Mouse (Mus musculus): ENCODE results near the gene Zpr1.
A peak's percentile ranks its signal among the peaks of the same experiment; 100 is the strongest.

Gene Zpr1

DNA sequence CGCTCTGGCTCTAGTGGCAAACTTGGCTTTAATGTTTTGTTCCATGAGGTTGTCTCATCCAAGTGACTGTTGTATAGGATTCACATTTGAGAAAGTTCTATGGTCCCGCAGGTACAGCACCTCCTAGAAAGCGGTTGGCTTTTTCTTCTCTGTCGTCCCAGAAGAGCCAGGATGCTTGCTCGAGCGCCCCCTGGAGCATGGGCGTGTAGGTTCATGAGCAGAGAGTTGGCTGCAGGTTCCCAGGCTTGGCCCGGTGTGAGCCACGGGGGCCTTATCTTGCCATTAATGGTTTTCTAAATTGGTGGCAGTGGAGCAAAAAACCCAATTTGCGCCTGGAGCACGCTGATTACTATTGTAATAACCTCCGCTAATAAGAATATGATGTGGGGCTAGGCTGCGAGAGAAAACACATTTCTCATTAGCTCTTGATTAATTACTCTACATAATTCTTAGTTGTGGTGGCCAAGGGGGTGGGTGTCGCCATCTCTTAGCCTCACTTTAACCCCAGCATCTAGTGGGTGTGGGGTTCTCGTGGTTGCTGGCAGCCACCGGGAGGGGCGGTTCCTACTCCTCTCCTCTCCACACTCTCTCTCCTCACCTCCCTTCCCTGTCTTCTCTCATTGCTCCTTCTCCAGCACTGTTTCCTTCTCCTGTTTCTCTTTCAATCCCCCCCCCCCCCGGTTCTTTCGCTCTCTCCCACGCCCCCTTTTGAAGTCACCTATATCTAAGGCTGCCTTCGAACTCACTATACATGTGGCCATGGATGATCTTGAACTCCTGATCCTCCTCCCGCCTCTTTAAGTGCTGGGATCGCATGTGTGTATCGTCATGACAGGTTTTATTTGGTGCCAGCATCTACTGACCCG is 55.1 kb downstream of the Zpr1 start:
- no peak for ATAC-seq (ENCODE audit: insufficient number of reproducible peaks, low FRiP score, low TSS enrichment)

DNA sequence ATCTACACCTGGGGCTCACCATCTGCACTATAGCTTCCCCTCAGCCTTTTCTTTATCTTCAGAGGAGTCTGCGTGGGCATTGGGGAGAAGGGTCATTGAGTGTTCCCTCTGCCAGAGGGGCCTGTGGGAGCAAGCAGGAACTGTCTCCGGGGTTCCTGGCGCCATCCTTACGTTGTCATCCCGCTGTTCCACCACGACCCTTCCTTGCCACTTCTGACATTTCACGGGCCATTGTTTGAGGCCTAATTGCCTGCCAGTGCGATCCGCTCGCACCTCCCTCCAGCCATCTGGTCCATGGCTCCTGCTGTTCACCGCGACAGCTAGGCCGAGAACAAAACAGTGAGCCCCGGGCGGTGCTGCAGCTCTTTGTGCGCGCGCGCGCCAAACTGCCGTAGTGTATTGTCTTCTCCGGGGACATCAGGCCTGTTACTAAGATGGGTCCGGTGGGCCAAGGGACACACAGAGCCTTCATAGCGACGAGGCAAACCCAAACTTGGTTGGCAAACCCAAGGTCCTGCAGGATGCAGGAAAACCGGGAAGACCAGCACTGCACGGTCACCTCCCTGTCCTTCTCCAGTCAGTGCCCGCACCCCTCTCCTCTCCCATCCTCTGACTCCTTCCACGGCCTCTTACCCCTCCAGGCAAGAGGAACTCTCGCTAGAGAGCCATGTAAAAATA is 55.8 kb downstream of the Zpr1 start:
- peak; percentile 86 for ATAC-seq (ENCODE audit: insufficient number of reproducible peaks, low FRiP score, low TSS enrichment)

DNA sequence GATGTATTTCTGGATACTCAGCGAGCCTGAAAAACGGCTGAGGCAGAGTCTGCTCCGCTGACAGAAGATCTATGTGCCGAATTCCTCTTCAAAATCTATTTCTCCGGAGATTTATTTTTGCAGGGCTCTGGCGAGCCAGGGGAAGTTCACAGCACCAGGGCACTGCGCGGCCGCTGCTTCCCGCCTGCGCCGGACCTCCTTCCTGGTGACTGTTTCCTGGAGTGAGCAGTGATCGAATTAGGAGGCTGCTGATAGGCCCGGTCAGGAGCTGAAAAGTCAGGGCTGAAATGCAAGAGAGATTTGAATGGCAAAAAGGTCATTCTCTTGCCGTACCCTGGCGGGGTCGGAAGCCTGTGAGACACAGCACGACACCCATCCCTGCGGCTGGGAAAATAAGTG is 56.4 kb downstream of the Zpr1 start:
- peak; percentile 29; the same call in 1 of the 2 replicates for ATAC-seq (ENCODE audit: insufficient number of reproducible peaks, low FRiP score, low TSS enrichment)

DNA sequence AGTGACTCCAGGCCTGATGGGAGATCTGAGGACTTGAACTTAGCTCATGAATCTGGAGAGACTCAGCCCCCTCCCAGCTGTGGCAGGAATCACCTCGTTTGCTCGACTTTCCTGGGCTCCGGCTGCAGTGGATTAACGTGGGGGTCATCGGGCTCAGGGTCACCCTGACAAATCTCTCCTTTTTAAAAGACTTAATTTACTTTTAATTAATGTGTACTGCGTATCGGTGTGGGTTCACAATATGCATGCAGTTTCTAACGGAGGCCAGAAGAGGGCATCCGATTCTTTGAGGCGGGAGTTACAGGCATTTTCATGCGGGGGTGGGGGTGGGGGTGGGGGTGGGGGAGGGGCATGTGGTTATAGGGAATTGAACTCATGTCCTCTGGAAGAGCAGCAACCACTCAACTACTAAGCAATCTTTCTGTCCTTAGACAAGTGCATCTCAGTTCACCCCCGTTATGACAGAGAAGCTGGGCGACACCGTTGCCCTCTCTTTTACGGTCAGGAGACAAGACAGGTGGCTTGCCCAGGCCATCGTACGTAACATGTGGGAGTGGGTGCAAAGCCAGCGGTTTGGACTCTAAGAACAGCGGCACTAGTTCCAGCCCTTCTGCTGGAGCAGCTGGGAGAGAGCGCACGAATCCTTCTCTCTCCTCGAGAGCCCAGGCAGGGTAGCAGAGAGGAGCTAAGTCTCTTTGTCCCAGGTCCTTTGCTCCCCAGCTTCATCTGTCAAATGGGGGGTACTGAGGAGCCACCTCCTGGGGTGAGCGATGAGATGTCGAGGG is 57.1 kb downstream of the Zpr1 start:
- ATAC-seq (ENCODE audit: insufficient number of reproducible peaks, low FRiP score, low TSS enrichment) = no peak

DNA sequence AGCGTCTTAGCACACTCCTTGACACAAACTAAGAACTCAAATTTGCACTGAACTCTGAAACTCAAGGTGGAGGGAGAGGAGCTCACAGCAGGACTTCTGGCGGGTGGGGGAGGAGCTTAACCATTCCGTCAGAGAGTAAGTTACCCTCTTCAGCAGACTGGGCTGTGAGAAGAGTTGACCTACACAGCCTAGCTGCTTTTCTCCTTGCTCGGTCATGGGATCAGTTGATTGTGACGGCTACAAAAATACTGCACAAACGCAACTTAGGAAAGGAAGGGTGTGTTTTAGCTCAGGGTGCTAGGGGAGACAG is 57.7 kb downstream of the Zpr1 start:
- no peak for ATAC-seq (ENCODE audit: insufficient number of reproducible peaks, low FRiP score, low TSS enrichment)

DNA sequence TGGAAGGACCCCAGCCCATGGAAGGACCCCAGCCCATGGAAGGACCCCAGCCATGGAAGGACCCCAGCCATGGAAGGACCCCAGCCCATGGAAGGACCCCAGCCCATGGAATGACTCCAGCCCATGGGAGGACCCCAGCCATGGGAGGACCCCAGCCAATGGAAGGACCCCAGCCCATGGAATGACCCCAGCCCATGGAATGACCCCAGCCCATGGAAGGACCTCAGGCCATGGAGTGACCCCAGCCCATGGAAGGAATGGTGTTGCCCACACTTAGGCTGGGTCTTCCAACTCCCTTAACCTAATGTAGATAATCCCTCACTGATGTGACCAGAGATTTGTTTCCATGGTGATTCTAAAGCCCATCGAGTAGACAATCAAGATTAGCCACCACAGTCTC is 58.4 kb downstream of the Zpr1 start:
- ATAC-seq (ENCODE audit: insufficient number of reproducible peaks, low FRiP score, low TSS enrichment) = no peak

Data from cerebellum, adult (tissue).